Mouse (Mus musculus): ENCODE results near the gene Sdf4.

DNA sequence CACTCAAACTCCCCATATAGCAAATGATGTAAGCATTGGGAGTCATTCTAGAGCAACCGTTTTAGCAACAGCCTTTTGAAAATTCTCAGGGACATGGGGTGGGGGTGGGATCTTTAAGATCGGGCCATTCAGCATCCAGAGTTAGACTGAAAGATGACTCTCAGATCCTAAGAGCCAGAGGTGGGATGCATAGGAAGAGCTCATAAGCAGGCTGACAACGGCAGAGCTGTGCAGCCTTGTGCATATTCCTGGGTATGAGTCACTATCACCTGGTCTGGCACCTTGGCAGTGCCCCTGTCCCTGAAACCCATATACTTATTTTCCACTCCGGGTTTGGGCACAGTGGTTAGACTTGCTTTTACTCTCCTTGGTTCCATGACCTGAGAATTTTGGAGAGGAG is 60.4 kb downstream of the Sdf4 start:
- TF ChIP-seq CTCF (IDR thresholded peaks at IDR 0.05; ENCODE audit: low read depth, low read length) (no peak), GATA1 (IDR thresholded peaks at IDR 0.05; ENCODE audit: borderline replicate concordance, low read length) (no peak), POLR2AphosphoS5 (IDR thresholded peaks at IDR 0.05; ENCODE audit: insufficient replicate concordance, low read depth, low read length) (no peak), TAL1 (conservative IDR thresholded peaks at IDR 0.05; ENCODE audit: low read depth, low read length) (no peak), GATA2 (IDR thresholded peaks at IDR 0.05; ENCODE audit: borderline replicate concordance, low read depth, low read length) (no peak)
